Mouse (Mus musculus): ENCODE measurements around the gene Styx.
"Not testable (repeated sequence)": the region's sequence is repeated elsewhere in the genome, so short reads cannot be mapped to it uniquely, and the experiment has no call there.

The Styx gene

GRCm38 (mm10) chr14:45455651-45456501 is 105.0 kb downstream of the Styx start:
- in situ Hi-C loops (cut with MboI; ENCODE audit: low pct_unique_long_range_greater_than_20kb in 1 of 2, low sequenced_read_pairs in 2 of 2, unreplicated experiment in 1 of 2): no loop called here

DNA sequence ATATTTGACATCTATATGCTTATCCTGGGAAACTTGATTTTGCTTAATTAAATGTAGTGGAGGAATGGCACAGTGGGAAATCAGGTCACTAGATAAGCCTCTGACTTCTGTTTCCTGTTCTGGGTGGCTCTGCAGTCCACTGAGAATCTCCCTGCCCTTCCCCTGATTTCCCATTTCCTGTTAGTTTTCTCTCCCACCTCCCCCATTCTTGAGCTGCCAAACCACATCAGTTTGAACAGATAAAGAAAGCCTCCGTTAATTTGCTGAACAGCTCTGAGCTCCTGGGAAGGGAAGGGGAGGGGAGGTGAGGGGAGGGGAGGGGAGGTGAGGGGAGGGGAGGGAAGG is 105.6 kb downstream of the Styx start:
- in situ Hi-C loops (cut with MboI; ENCODE audit: low pct_unique_long_range_greater_than_20kb in 1 of 2, low sequenced_read_pairs in 2 of 2, unreplicated experiment in 1 of 2): no loop called here

DNA sequence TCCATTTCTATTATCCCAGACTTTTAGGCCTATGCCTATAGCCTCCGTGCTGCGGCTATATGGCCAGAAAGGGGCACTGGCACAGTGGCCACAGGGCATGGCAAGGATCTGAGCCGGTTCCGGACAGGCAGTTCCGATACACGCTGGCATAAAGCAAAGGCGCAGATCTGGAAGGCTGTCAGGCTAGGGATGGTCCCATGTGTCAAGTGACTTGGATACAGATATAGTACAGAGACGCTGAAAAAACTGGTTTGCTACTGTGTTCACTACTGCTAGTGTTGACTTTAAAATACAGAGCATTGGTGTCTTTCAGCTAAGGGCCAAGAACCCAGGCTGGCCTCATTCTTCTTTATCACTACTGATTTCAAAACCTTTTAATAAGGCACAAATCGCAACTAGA is 106.1 kb downstream of the Styx start:
- in situ Hi-C loops (cut with MboI; ENCODE audit: low pct_unique_long_range_greater_than_20kb in 1 of 2, low sequenced_read_pairs in 2 of 2, unreplicated experiment in 1 of 2): no loop called here

DNA sequence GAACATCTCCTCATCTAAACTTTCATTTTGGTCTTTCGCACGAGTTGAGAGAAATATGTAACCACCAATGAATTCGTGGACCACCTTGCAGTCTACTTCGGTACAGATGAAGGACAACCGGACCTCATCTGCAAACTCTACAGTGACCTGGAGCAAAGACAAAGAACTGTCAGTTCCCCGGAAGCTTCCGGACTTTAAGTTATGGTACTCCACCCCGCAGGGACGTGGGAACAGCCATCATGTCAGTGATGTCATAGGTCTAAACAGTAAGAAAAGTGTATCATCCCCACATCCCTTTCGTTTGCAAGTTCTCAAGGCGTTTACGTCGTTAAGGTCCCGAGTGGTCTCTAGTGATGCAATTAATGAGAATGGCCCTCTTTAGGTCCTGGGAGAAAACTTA is 109.0 kb downstream of the Styx start:
- in situ Hi-C loops (cut with MboI; ENCODE audit: low pct_unique_long_range_greater_than_20kb in 1 of 2, low sequenced_read_pairs in 2 of 2, unreplicated experiment in 1 of 2): no loop called here

DNA sequence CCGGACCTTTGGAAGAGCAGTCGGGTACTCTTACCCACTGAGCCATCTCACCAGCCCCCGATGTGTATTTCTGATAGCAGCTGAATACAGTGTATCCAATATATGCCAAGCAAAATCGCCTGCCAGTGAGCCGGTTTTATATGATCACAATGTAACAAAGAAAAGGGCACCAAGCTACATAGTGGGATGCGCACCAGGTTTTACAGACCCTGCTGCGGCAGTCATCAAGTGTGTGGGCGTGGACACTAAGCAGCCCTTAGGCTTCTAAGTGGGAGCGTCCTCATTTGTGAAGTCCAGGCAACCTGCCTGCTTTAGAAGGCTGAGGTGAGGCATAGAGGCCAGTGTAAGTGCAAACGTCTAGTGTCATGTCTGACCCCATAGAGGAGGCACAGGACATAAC is 109.6 kb downstream of the Styx start:
- in situ Hi-C loops (cut with MboI; ENCODE audit: low pct_unique_long_range_greater_than_20kb in 1 of 2, low sequenced_read_pairs in 2 of 2, unreplicated experiment in 1 of 2): no loop called here

- in situ Hi-C loops (cut with MboI; ENCODE audit: low pct_unique_long_range_greater_than_20kb in 1 of 2, low sequenced_read_pairs in 2 of 2, unreplicated experiment in 1 of 2): no loop called here
Measured at GRCm38 (mm10) chr14:45461945-45462344, 111.1 kb downstream of the Styx start.

- in situ Hi-C loops (cut with MboI; ENCODE audit: low pct_unique_long_range_greater_than_20kb in 1 of 2, low sequenced_read_pairs in 2 of 2, unreplicated experiment in 1 of 2): no loop called here
Measured at GRCm38 (mm10) chr14:45462374-45462773, 111.5 kb downstream of the Styx start.

GRCm38 (mm10) chr14:45462875-45463475 is 112.1 kb downstream of the Styx start:
- in situ Hi-C loops (cut with MboI; ENCODE audit: low pct_unique_long_range_greater_than_20kb in 1 of 2, low sequenced_read_pairs in 2 of 2, unreplicated experiment in 1 of 2): no loop called here

DNA sequence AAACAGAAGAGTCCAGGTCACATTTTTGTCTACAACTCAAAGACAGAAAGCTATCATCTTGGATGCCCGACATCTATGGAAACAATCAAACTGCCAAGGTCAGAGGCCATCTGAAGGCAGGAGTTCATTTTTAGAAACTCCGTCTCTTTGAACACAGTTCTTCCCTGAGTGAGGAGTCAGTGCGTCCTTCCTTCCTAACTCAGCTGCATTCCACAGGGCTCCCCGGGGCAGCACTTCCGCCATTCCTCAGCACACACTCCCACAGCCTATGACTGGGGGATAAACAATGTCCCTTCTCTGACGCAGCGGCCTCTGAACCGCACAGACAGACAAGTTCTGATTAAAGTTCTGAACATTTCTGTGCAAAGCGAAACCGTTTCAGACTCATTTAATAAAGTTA is 112.7 kb downstream of the Styx start:
- in situ Hi-C loops (cut with MboI; ENCODE audit: low pct_unique_long_range_greater_than_20kb in 1 of 2, low sequenced_read_pairs in 2 of 2, unreplicated experiment in 1 of 2): no loop called here

- in situ Hi-C loops (cut with MboI; ENCODE audit: low pct_unique_long_range_greater_than_20kb in 1 of 2, low sequenced_read_pairs in 2 of 2, unreplicated experiment in 1 of 2): no loop called here
Measured at GRCm38 (mm10) chr14:45464036-45465035, 113.4 kb downstream of the Styx start.

DNA sequence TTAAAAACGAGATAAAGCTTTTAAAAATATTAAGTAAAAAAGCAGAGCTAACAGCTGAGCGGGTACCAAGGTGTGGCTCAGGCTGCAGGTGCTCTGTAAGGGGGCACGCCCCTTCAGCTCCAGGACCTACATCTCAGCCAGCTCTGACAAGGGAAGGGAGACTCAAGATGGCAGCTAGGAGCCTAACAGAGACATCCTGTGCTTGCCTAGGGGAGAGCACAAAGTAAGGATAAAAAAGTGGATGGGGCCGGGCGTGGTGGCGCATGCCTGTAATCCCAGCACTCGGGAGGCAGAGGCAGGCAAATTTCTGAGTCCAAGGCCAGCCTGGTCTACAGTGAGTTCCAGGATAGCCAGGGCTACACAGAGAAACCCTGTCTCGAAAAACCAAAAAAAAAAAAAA is 115.5 kb downstream of the Styx start:
- in situ Hi-C loops (cut with MboI; ENCODE audit: low pct_unique_long_range_greater_than_20kb in 1 of 2, low sequenced_read_pairs in 2 of 2, unreplicated experiment in 1 of 2): not testable (repeated sequence)

GRCm38 (mm10) chr14:45469446-45469845 is 118.6 kb downstream of the Styx start:
- in situ Hi-C loops (cut with MboI; ENCODE audit: low pct_unique_long_range_greater_than_20kb in 1 of 2, low sequenced_read_pairs in 2 of 2, unreplicated experiment in 1 of 2): no loop called here

Measured in mouse embryonic stem cell (cell line).